Mouse (Mus musculus): Measurements from ENCODE around the gene Wdr70. TPM values are rescaled to one million over a fixed set of nuclear protein-coding genes. Genes with fewer than 3 reads are reported as not detected.

Wdr70 gene
- total RNA-seq, 2 experiments from 2014 or later: 29.9 to 30.2 TPM

- DNase-seq (ENCODE audit: extremely low spot score in 1 of 2, low spot score in 1 of 2): no peak
These were observed 61.2 kb downstream of the Wdr70 start for GRCm38 (mm10) chr15:8037825-8038224.

DNA sequence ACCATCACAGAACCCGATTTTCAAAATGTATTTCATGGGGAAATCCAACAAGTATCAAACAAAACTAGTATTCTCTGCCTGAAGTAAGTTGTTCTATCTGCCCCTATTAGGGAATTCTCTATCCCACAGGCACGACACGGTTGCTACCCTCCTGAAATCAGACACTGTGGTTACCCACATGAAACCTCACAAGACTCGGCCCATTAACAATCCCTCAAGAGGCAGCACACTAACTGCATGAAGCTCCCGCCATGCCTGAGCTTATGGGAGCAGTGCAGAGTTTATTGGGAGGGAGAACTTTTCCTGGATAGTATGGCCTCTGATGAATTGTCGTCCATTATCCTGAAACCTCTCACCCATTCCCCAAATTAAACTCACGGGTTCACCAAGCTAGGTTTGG lies 67.8 kb downstream of the Wdr70 start:
- DNase-seq (ENCODE audit: extremely low spot score in 1 of 2, low spot score in 1 of 2): no peak

DNA sequence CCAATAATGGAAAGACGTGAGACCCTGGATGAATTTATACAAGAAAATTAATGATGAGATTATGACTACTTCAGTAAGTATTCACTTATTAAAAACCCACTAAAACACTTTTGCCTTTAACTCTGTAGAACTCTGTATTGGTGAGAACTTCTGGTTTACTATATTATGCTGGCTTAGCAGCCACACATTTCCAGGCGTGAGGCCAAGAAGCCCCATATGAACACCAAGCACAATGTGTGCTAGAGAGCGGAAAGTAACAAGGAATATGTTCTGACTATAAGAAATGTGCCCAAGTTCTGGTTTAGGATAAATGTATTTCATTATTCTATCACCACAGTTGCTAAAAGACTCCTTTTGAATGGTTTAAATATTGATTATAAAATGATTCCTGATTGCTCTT lies 68.4 kb downstream of the Wdr70 start:
- DNase-seq (ENCODE audit: extremely low spot score in 1 of 2, low spot score in 1 of 2): peak in 1 of 2 experiments; percentile 55

- no peak for DNase-seq (ENCODE audit: extremely low spot score in 1 of 2, low spot score in 1 of 2)
These were observed 71.5 kb downstream of the Wdr70 start for GRCm38 (mm10) chr15:8027503-8027902.

DNA sequence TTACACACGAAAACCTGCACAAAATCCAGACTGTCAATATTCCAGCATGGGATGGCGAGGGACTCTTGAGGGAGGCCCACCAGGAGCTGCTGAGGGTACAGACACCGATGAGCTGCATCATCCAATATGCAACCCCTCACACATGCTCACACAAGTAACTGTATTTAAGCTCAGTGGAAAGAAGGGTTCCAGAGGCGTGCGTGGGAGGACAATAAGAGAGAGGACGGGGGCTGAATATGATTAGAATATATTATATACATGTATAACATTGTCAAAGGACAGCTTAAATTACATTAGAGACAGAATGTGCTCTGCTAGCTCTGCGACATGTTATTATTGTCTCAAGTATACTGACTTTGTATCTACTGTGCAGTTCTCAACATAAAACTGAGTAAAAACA lies 87.6 kb downstream of the Wdr70 start:
- no peak for DNase-seq (ENCODE audit: extremely low spot score in 1 of 2, low spot score in 1 of 2)

DNA sequence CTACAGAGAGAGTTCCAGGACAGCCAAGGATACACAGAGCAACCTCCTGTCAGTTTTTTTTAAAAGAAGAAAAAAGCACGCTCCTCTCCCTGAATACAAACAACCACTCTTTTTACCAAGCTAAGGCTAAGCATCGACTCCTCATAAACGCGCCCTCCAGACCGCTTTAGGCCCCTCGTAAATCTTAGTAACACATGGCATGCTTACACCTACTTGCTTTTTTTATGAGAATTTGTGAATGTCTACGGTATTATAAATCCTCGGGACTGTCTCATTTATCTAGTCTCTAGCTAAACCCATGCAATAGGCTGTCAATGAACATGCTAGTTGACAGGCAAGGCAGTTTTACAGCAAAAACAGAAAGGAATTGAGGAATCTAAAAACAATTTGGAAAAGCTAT lies 91.6 kb downstream of the Wdr70 start:
- no peak for DNase-seq (ENCODE audit: extremely low spot score in 1 of 2, low spot score in 1 of 2)

DNA sequence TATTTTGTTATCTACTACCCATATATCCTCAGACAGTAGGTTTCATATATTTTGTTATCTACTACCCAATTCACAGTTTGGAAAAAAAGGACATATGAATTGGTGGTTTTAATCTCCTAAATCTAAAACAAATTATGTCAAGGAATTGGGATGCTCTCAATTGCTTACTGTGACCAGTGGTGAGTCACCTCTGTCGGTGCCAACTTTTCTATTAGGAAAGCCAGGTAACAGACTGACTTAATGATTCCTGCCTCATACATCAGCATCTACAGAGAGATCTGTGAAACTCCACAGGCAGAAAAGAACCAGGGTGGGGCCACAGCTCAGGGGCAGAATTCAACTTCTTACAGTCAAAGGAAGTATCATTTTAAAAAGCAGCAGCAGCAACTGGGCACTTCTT lies 93.0 kb downstream of the Wdr70 start:
- no peak for DNase-seq (ENCODE audit: extremely low spot score in 1 of 2, low spot score in 1 of 2)

GRCm38 (mm10) chr15:8005506-8005905 lies 93.5 kb downstream of the Wdr70 start:
- DNase-seq (ENCODE audit: extremely low spot score in 1 of 2, low spot score in 1 of 2): no peak

- DNase-seq (ENCODE audit: extremely low spot score in 1 of 2, low spot score in 1 of 2): no peak
These were observed 95.2 kb downstream of the Wdr70 start for GRCm38 (mm10) chr15:8003789-8004188.

DNA sequence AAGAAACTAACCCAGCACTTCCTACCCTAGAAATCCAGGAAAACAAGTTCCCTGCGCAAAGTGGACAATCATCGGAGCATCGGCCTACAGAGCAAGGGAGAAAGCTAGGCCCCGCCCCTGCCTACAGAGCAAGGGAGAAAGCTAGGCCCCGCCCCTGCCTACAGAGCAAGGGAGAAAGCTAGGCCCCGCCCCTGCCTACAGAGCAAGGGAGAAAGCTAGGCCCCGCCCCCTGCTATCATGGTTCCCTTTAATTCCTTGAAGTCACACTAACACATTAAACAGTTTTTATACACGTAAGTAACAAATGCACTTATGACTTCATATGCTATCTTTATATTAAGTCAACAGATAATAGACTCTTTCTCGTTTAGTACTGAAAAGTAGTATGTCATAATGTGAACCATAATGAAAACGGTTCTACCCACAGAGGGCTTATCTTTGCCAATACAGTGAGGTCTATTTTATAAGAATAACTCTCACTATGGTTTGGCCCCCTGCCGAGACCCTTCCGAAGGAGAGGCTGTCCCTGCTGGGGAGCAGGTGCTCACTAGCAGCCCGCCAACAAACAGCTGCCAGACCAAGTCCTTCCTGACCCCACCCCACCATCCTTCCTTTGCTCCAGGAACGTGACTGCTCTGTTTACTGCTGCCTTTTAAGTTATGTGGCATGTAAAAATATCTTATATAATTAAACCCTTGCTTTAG lies 100.0 kb downstream of the Wdr70 start:
- DNase-seq (ENCODE audit: extremely low spot score in 1 of 2, low spot score in 1 of 2): no peak

- no peak for DNase-seq (ENCODE audit: extremely low spot score in 1 of 2, low spot score in 1 of 2)
These were observed 100.9 kb downstream of the Wdr70 start for GRCm38 (mm10) chr15:7998095-7998494.

GRCm38 (mm10) chr15:7993721-7994120 lies 105.3 kb downstream of the Wdr70 start:
- no peak for DNase-seq (ENCODE audit: extremely low spot score in 1 of 2, low spot score in 1 of 2)

DNA sequence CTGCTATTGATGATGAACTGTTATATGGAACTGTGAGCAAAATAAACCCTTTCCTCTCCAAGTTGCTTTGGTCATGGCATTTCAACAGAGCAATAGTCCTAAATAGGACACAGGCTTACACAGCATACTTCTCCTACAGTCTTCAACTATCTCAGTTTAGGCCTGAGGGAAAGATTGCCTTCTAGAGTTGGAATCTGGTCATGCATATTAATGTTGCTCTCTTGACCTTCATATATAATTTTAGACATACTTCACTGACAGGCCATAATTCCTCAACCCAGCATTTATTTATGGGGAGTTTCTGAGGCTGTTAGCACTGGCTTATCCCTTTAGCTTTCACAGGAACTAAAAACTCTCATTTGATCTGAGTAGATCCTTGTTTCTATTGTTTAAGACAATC lies 108.9 kb downstream of the Wdr70 start:
- DNase-seq (ENCODE audit: extremely low spot score in 1 of 2, low spot score in 1 of 2): no peak

GRCm38 (mm10) chr15:7987374-7987773 lies 111.6 kb downstream of the Wdr70 start:
- DNase-seq (ENCODE audit: extremely low spot score in 1 of 2, low spot score in 1 of 2): no peak

DNA sequence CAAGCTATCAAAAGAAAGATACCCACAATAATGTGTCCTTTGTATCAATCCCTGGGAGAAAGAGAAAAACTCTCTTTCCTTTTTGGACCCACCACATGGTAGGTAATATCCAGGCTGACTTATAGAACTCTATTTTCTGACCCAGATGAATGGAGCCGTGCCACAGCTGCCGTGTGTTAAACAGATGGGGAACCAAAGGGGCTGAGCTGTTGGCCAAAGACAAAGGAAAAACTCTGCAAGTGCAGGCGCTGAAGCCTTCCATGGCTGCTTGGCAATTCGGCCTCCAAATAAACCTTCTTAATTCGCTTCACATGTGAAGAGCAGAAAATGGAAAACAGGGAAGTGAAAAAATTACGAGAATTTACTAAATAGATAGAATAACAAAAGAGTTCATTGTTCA lies 112.7 kb downstream of the Wdr70 start:
- no peak for DNase-seq (ENCODE audit: extremely low spot score in 1 of 2, low spot score in 1 of 2)

DNA sequence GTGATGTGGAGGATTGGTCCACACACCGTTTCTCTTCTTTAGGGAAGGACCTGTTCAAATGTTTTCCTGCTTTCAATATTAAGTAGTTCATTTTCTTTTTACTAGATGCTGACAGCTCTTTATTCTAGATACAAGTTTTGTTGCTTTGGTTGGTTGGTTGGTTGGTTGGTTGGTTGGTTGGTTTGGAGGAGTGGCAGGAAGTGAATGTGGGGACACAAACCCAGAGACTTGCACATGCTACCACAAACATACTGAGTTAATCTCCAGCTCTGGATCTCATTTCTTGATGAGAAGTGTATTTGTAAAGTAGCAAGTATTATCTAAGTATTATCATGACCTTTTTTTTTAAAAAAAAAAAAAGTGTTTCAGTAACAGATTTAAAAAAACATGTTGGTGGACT lies 120.4 kb downstream of the Wdr70 start:
- DNase-seq (ENCODE audit: extremely low spot score in 1 of 2, low spot score in 1 of 2): no peak

GRCm38 (mm10) chr15:7976775-7977174 lies 122.2 kb downstream of the Wdr70 start:
- DNase-seq (ENCODE audit: extremely low spot score in 1 of 2, low spot score in 1 of 2): no peak

GRCm38 (mm10) chr15:7974368-7974767 lies 124.6 kb downstream of the Wdr70 start:
- DNase-seq (ENCODE audit: extremely low spot score in 1 of 2, low spot score in 1 of 2): no peak

DNA sequence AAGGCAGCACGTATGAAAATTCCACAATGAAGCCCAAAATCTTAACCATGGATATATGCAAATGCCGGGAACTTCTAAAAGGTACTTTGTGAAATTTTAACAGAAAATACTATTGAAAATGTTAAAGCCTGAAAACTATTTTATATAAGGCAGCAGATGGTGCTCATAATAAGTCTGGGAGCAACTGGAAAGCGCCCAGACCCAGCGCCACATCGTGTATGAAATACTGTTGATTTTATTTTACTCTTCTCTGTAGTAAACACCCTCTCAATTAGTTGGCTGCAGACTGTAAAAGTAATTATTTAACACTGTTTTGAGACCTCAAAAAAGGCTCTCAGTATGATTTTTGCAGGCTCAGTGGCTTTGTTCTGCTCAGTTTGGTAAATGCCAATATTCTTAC lies 126.5 kb downstream of the Wdr70 start:
- DNase-seq (ENCODE audit: extremely low spot score in 1 of 2, low spot score in 1 of 2): peak in 1 of 2 experiments; percentile 17

DNA sequence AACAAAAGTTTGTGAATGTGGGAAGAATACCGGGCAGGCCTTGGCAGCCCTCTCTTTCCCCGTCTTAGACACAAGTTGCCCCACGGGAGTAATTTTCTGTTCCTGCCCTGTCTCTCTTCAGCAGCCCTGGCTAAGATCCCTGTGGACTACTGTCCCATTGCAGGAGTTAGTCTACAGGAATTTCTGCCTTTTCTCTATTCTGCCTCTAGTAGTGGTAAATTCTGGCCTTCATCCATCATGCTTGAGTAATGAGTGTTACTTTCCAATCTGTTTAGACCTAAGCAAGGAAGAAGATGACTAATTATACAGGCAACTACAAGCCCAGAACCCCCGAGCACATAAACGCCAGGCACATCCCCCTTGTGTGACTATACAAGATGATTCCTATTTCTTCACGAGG lies 136.2 kb downstream of the Wdr70 start:
- DNase-seq (ENCODE audit: extremely low spot score in 1 of 2, low spot score in 1 of 2): no peak

- DNase-seq (ENCODE audit: extremely low spot score in 1 of 2, low spot score in 1 of 2): no peak
These were observed 137.5 kb downstream of the Wdr70 start for GRCm38 (mm10) chr15:7961489-7961888.

GRCm38 (mm10) chr15:7956899-7957298 lies 142.1 kb downstream of the Wdr70 start:
- DNase-seq (ENCODE audit: extremely low spot score in 1 of 2, low spot score in 1 of 2): no peak

DNA sequence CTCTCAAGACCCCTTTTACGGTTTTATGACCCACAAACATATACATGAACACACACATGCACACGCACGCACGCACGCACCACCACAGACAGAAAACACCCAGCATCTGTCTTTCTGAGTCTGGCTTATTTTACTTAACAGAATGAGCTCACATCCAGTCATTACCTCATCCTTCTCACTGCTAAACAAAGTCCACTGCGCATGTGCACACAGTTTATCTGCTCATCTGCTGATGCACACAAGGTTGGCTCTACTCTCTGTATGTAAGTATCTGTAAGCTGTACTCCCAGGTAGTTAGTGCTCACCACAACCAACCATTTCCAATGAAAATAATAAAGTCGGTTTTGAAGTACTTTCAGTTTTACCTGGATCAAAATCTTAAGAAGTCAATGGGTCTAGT lies 148.4 kb downstream of the Wdr70 start:
- DNase-seq (ENCODE audit: extremely low spot score in 1 of 2, low spot score in 1 of 2): no peak
